Mouse (Mus musculus) layer of hippocampus, adult 9-10 months (tissue): Measurements from ENCODE around the gene Tnfrsf9.

ENCODE experiments used
- DNase-seq: peaks from one replicate; pipeline ENCODE4 v3.0.0; 2022; ENCODE audit warnings: low spot score

The Tnfrsf9 gene

GRCm38 (mm10) chr4:150927789-150928188 is 13.4 kb downstream of the Tnfrsf9 start:
- no peak for DNase-seq

GRCm38 (mm10) chr4:150933503-150933902 is 19.1 kb downstream of the Tnfrsf9 start:
- DNase-seq = no peak

- DNase-seq = no peak
Measured at GRCm38 (mm10) chr4:150937293-150938062, 23.1 kb downstream of the Tnfrsf9 start.

- no peak for DNase-seq
Measured at GRCm38 (mm10) chr4:150938063-150938452, 23.7 kb downstream of the Tnfrsf9 start.

GRCm38 (mm10) chr4:150939991-150940651 is 25.8 kb downstream of the Tnfrsf9 start:
- no peak for DNase-seq

- DNase-seq = no peak
Measured at GRCm38 (mm10) chr4:150944707-150945106, 30.3 kb downstream of the Tnfrsf9 start.

GRCm38 (mm10) chr4:150950972-150951371 is 36.6 kb downstream of the Tnfrsf9 start:
- no peak for DNase-seq

GRCm38 (mm10) chr4:150956369-150957105 is 42.2 kb downstream of the Tnfrsf9 start:
- DNase-seq = no peak

- no peak for DNase-seq
Measured at GRCm38 (mm10) chr4:150957106-150957458, 42.7 kb downstream of the Tnfrsf9 start.

GRCm38 (mm10) chr4:150958536-150958935 is 44.2 kb downstream of the Tnfrsf9 start:
- no peak for DNase-seq

- DNase-seq = no peak
Measured at GRCm38 (mm10) chr4:150962231-150962630, 47.9 kb downstream of the Tnfrsf9 start.

- DNase-seq = no peak
Measured at GRCm38 (mm10) chr4:150963711-150964110, 49.3 kb downstream of the Tnfrsf9 start.

- DNase-seq = peak; percentile 84
Measured at GRCm38 (mm10) chr4:150964635-150965554, 50.5 kb downstream of the Tnfrsf9 start.

GRCm38 (mm10) chr4:150965555-150965951 is 51.2 kb downstream of the Tnfrsf9 start:
- DNase-seq = no peak

GRCm38 (mm10) chr4:150966556-150966955 is 52.2 kb downstream of the Tnfrsf9 start:
- DNase-seq = peak; percentile 60

GRCm38 (mm10) chr4:150968956-150969355 is 54.6 kb downstream of the Tnfrsf9 start:
- no peak for DNase-seq

- DNase-seq = no peak
Measured at GRCm38 (mm10) chr4:150973264-150973663, 58.9 kb downstream of the Tnfrsf9 start.

GRCm38 (mm10) chr4:150975145-150975544 is 60.8 kb downstream of the Tnfrsf9 start:
- DNase-seq = no peak

- no peak for DNase-seq
Measured at GRCm38 (mm10) chr4:150978156-150978910, 64.0 kb downstream of the Tnfrsf9 start.

GRCm38 (mm10) chr4:150979455-150979854 is 65.1 kb downstream of the Tnfrsf9 start:
- no peak for DNase-seq

- DNase-seq = no peak
Measured at GRCm38 (mm10) chr4:150980153-150980552, 65.8 kb downstream of the Tnfrsf9 start.
